Mouse (Mus musculus) left cerebral cortex, adult 11 months (tissue): Measurements from ENCODE around the gene Slc25a12.
A peak's percentile ranks its signal among the peaks of the same experiment; 100 is the strongest.
"Not testable (repeated sequence)": the region's sequence is repeated elsewhere in the genome, so short reads cannot be mapped to it uniquely, and the experiment has no call there.

Source experiments
- DNase-seq: peaks from one replicate; pipeline ENCODE4 v3.0.0; 2022; ENCODE audit warnings: low spot score

Slc25a12 gene

DNA sequence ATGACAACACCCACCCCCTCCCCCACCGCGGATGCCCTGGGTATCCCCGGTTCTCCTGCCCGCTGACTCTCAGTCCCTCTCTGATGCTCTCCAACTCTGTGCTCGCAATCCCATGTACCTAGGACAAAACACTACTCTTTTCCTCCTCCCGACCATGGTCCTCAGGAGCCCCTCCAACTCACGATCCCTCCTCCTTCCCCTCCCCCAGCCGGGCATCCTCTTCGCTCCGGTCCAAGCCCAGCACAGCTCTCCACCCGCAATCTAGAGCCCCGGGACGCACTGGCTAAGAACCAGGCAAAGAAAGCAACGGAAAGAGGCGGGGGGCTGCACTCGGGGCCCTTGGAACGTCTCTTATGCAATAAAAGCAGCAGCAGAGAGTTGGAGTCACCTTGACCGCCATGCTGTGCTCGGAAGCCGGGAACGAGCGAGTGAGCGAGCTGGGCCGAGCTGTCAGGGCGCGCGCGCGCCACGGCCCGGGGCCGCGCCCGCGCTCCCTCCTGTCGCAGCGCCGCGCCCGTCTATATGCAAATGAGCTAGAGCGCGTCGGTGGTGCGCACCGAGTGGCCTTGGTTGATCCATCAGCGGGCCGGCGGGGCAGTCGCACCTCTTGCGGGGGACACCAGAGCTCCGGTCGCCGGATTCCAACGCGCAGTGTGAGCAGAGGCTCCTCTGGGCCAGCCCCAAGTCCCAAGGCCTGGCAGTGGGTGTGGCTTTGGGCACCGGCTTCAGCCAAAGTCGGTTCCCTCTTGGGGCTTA is at the start of gene Slc25a12:
TSS of gene Slc25a12 (minus strand) at position 625 of the 756 bp plus-strand sequence.
- peak; percentile 51 for DNase-seq

DNA sequence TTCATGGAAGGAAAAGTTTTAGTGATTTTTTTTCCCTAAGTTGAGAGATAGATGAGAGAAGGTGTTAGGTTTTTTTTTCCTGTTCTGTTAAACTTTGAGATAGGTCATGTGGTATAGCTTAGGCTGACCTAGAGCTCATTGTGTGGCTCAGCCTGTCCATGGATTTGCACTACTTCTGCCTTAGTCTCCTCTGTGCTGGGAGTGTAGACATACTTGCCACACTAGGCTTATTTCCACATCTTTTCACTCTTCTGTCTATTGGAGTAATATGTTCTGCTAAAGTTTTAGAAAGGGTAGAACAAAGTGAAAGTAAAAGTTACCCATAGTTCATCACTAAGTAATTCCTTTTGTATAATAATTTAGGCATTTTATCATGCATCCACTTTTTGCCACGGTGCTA is 38.1 kb upstream of the Slc25a12 start:
- no peak for DNase-seq

DNA sequence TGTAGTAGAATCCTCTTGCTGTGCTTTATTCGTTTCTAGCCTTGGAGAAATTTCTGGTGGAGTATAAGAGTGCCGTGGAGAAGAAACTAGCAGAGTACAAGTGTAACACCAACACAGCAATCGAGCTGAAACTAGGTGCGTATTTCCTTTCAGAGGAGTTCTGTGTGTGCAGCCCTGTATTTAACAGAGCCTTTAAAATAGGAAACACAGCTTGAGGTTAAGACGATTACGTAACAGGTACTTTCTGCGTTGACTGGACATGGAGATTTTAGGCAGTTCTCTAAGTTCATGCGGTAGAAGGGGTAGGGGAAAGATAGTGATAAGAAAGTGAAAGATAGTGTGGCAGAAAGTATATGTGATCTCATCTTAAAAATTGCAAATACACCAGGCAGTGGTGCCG is 22.3 kb upstream of the Slc25a12 start:
- no peak for DNase-seq

DNA sequence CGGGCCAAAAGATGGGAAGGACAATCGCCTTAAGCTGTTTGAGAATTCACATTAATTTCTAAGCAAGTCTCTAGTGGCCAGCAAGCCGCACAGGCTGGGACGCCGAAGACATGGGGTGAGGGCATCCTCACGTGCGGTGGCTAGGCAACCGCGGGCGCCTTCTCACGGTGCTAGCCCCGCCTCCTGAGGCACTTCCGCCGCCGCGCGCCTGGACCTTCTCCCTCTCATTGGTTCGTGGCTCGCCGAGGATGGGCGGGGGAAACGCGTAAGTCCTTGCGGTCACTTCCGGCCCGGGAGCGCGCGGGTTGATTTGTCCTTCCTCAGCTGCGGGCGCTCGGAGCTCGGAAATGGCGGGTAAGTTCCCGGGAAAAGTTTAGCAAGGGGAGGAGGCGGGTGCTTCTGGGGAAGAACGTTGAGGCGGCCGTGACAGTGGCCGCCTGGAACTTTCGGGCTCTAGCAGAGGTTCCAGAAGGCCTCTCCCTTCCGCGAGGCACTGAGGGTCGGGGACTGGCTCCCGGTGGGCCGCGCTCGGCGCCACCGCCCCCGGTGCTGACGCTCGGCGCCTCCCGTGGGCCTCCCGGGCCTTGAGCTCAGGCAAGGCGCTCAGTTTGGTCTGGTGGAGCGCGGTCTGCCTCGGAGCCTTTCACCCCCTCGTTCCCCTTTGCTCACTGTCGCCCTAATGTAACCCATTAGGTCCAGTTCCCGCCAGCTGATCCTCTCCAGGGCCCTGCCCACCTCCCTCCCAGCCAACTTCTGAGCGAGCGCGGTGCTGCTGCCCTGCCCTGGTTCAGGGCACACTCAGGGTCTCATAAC is 21.6 kb upstream of the Slc25a12 start, which contains the start of gene Hat1:
TSS of gene Hat1 (plus strand) at position 8 of the 813 bp plus-strand sequence.
- DNase-seq: peak; percentile 89

DNA sequence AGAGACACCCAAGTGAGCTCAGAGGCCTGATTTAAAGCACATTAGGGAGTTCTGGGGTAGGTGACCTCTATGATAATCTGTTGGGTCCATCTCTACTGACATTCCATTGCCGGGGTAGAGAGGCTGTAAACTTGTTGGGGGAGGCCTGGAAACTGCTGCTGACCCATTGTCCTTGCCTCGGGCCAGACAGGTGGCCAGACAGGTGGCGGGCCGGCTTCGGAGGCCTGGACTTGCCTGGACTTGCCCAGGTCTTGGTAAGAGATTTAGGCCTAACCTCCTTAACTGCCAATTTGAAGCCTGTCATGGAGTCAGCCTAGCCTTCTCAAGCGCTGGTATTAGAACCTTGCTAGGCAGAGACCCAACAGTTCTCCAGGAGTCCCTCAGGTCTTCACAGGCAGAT is 20.2 kb upstream of the Slc25a12 start:
- DNase-seq: no peak

DNA sequence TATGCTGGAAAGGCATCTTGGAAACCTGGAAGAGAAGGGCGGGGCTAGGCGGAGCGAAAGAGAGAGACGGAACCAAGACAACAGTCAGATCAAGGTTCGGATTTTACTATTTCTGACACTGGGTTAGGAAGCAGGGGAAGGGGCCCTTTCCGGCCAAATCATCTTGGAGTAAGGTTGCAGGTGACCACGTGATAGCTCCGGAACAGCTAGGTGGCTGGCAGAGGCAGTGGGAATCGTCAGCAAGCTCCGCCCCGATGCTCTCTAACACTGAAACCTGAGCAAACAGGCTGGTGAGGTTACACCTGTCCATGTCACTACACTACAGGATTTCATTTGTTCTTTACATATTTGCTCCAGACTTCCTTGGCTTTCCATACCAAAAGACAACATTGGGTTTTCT is 16.3 kb upstream of the Slc25a12 start:
- DNase-seq: no peak

DNA sequence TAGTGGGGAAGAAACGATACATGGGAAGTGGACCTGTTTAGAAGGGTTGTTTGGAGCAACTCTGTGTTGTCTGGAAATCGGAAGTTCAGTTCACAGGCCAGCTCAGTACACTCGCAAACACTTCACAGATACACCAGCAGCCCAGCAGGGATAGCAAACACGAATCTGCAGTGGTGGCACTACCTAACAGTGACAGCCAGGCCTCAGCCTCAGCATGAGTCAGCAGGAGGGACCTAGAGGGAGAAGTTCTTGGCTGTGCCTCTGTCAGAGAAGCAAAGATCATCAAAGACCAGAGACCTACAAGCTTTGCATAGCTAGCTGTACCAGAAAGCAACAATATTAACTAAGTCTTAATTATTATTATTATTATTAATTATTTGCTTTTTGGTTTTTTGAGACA is 14.4 kb upstream of the Slc25a12 start:
- DNase-seq: no peak

DNA sequence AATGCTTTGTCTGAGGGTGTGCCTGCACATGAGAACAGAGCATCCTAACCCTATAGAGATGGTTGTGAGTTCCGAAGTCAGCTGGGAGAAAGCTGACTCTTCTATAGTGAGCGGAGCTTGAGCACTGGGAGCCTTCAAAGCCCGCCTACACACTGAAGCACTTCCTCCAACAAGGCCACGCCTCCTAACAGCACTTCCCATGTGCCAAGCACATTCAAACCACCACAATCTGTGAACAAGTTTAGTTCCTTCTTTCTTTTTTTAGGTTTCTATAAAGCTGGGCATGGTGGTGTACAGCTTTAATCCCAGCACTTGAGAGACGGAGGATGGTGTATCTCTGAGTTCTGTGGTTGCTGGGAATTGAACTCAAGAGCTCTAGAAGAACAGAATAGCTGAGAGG is 9.9 kb upstream of the Slc25a12 start:
- DNase-seq: no peak

DNA sequence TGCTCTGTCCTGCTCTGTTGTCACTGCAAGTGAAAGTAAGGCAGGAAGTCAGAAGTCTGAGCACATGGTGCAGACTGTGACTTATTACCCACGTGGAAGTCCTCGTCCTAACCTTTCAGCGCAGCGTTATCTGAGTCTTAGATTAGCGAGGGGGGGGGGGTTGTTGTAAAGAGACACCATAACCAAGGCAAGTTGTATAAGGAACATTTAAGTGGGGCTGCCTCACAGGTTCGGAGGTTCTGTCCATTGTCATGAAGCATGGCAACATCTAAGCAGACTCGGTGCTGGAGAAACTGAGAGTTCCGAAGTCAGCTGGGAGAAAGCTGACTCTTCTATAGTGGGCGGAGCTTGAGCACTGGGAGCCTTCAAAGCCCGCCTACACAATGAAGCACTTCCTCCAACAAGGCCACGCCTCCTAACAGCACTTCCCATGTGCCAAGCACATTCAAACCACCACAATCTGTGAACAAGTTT is 8.9 kb upstream of the Slc25a12 start:
- no peak for DNase-seq

DNA sequence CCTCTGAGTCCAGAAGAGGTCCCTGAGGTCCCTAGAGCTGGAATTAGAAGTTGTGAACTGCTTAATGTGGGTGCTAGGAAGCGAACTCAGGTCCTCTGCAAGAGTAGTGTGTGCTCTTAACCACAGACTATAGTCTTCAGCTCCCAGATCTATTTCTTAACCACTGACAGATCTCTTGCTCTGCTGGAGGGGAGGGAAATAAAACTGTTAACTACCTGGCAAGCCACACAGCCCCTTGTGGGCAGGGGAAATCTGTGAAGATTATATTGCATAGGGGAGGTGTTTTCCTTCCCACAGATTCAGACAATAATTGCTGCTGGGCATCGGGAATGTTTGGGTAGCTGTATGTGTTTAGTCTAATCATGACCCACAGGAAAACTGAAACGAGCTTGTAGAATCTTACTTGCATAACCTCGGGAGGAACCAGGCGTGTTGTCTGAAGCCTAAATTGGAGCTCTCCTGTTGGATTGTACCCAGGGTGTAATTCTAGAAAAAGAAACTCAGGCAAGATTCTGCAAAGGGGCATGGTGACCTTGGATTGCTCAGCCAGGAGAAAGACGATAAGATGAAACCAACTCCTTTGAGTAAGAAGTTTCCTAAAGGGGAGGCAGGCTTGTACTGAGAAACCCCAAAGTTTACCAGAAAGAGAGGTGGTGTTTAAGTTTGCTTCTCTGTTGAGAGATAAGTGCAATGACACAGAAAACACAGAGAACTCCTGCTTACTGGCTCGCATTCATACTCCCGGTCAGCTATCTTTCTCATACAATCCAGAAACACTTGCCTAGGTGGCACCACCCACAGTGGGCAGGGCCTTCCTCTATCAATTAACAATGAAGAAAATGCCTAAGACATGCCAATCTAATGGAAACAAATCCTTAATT is 7.0 kb upstream of the Slc25a12 start:
- no peak for DNase-seq

DNA sequence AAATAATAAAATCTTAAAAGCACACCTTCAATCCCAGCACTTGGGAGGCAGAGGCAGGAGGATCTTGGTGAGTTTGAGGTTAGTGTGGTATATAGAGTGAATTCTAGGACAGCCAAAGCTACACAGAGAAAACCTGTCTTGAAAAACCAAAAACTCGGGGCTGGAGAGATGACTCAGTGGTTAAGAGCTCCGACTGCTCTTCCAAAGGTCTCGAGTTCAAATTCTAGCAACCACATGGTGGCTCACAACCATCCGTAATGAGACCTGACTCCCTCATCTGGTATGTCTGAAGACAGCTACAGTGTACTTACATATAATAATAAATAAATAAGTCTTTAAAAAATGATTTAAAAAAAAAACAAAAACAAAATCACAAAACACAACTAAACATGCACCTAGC is 4.7 kb upstream of the Slc25a12 start:
- not testable (repeated sequence) for DNase-seq

DNA sequence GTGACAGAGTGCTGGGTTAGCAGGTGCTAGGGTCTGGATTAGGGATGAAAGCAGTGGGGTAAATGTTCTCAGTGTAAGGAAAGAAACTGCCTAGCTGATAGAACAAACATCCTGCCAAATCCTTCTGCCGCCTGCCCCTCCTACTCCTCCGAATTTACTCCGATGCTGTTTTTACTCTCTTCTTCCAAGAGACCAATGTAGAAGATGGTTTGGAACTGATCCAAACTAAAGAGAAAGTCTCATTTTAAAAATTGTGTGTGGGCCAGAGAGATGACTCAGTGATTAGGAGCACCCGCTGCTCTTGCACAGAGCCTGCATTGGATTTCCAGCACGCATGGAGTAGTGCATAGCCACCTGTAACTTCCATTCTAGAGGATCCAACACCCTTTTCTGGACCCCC is 4.2 kb upstream of the Slc25a12 start:
- peak; percentile 64 for DNase-seq

DNA sequence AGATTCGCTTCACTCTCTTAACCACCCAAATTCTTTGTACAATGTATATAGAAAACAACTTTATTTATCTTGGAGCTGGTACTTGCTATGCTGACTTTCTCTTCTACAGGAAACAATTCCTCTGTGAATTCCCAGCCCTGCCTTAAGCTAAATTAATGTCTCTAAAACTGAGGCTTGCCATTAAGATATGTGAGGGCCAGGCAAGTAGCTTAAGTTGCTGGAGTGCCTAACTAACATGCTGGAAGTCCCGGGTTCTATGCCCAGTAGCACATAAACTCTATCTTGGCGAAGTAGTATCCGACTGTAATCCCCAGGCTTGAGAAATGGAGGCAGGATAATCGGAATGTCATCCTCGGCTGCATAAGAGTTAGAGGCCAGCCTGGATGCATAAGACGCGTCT is 537 bp upstream of the Slc25a12 start:
- no peak for DNase-seq

DNA sequence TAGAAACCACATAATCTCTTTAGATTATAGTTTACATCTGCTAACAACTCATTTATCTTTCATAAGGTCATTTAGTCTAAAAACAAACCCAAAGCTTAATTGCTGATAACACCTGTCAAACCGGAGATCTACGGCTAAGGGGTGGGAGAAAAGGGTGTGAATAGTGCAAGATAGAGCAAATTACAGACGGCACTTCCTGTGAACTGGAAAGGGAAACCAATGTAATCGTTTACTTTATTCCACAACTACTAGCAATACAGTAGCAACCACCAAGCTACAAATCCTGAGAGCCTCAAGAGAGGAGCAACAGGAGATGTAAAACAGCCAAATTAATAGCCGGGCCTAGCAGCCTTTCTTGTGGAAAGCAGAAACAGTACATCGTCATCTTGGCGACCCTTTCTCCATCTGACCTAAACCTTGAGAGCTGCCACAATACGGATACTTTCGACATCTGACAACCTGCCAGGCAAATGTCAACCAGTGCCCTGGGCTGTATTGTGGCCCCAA is 878 bp downstream of the Slc25a12 start:
- DNase-seq: no peak

DNA sequence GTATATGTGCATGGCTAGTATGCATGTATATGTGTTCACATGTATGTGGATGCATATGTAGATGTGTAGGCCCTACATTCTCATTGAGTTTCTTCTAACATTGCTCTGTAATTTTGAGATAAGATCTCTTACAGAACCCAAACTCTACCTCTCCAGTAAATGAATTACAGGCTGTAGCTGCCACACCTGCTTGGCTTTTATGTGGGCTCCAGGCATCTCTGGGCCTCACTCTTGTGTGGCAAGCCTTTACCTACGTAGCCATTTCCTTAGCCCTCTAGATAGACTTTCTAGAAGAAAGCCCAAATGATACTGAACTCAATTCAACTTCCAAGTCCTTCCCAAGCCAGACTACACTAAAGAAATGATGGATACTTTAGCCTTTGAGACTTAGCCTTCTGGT is 7.4 kb downstream of the Slc25a12 start:
- DNase-seq: no peak

DNA sequence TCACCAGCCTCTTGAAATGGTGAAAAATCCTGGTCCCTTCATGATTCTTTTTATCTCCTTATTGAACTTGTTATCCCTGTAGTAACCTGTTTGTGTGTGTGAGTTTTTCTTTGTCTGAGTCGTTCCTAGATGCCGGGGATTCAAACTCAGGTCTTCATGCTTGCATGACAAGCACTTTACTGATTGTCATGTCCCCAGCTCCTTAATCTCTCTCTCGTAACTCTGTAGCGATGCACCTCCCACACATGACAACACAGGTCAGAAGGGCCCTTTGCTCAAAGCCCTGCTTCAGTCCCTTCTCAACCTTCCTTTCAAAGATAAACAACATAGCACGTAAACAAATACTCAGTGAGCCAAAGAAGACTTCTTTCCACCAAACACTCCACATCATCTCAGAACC is 9.2 kb downstream of the Slc25a12 start:
- DNase-seq: no peak

DNA sequence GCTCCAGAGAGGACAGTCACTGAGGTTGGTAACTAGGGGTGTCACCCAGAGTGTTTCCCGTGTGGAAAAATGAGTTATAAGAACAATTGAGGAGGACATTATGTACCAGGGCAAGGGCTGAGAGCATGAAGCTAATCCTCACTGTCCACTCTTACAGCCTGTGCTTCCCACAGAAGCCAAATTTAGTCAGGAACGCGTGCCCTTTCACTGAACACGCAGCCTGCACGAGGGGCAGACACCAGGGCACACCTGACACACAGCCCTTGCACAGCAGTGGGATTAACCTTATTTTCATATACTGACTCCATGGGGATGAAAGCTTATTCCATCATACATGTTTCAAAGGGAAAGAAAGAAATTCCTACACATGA is 13.5 kb downstream of the Slc25a12 start:
- DNase-seq: no peak

DNA sequence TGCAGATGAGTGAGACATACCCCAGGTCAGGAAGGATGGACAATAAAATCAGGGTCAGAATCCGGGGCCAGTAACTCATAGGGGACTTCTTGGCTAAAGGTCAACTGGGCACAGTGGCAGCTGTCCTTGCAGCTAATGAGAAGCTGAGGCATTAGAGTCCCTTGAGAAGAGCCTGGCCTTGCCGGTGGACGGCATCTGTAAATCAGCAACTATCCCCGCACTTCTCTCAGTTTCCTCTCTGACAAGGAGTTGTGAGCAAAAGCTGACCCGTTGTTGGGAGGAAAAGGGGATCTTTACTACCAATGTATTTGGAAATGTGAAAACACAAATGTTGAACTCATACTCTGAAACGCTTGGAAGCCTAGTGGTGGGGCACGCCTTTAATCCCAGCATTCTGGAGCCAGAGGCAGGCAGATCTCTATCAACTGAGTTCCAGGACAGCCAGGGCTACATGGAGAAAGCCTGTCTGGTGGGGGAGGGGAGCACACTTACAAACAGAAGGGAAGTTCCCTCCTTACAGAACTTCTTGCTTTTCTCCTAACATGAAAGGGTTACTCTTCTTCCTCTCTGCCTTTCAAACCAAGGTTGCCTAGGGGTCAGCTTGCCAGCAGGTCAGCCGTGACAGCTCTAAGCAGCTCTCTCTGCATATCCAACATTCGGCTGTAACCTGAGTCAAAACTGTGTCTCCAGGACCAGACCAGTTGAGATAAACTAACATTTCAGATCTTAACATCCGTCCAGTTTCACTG is 14.1 kb downstream of the Slc25a12 start:
- DNase-seq: no peak

DNA sequence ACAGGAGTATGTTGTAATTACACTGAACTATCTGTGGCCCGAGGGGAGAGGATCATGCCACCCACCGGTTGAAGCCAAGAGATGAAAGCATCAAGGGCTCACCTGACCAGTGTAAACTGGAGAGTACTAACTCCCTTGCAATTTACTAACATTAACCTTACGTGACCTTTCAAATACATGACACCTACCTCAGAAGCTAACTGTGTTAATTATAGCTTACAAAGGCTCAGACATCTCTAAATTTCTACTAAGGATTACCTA is 15.9 kb downstream of the Slc25a12 start:
- no peak for DNase-seq

DNA sequence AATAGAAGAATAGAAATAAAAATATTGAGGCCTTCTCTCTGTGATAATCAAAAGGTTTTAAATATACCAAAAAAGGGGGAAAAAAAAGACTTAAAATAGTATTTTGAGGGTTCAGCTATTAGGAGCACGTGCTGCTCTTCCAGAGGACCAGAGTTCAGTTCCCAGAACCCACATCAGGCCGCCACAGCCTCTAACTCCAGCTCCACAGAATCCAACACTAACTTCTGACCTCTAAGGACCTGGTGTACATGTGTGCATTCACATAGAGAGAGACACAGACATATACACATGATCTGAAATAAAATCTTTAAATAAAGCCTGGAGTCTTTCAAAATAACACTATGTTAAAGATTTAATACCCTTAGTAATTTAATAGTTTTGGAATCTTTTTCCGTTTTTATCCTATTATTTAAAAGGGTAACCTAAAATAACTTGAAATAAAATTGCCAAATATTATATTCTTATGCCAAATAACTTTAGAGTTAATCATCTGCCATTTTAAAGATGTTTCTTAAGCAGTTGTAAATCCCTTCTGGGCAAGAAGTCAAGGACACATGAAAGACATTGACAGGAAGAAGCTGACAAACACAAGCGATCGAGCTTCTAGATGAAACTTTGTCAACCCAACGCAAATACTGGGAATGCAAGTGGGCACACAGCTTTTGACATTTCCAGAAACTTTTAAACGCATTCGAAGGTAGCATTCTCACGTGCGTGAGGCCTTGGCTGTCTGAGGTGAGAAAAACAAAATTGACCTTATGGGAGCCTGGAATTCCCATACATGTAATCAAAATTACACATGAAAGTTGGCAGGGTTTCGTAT is 16.4 kb downstream of the Slc25a12 start:
- no peak for DNase-seq

DNA sequence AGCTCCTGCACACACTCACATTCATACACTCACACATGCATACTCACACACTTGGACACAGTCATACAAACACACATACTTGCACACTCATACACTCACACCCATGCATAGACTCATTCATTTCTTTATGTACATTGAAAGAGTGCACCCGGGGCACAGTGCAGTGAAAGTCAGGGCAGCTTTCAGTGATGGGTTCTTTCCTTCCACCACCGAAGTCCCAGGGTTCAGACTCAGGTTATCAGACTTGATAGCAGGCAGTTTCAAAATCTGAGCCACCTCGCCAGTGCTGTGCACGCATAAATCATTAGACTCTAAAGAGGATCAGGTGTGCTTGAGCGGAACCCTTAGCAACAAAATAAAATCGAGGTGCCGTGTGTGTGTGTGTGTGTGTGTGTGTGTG is 17.4 kb downstream of the Slc25a12 start:
- DNase-seq: no peak
